Mouse (Mus musculus) midbrain, embryonic 10.5 days (tissue): ENCODE results near the gene Olfr310. TPM values are rescaled to one million over a fixed set of nuclear protein-coding genes. Genes with fewer than 3 reads are reported as not detected.

ENCODE experiments used
- DNase-seq: peaks from one replicate; pipeline ENCODE4 v3.0.0-alpha.2; 2017; ENCODE audit warnings: low spot score
- H3K27ac ChIP-seq: fragments of 300-500 bp; sonication (generic); replicated peaks from 2 replicates; pipeline ENCODE4 v1.5.1; 2016; ENCODE audit warnings: mild to moderate bottlenecking
- H3K27me3 ChIP-seq: fragments of 300-500 bp; sonication (generic); 2 replicates; pipeline ENCODE4 v1.6.1; 2016; ENCODE audit warnings: low read depth, mild to moderate bottlenecking; ENCODE audit not compliant: poor library complexity, severe bottlenecking
- H3K36me3 ChIP-seq: fragments of 300-500 bp; sonication (generic); 2 replicates; pipeline ENCODE4 v1.6.1; 2016; ENCODE audit warnings: mild to moderate bottlenecking, moderate library complexity
- H3K4me1 ChIP-seq: fragments of 300-500 bp; sonication (generic); 2 replicates; pipeline ENCODE4 v1.6.1; 2016
- H3K4me3 ChIP-seq: fragments of 300-500 bp; sonication (generic); 2 replicates; pipeline ENCODE4 v1.5.1; 2016; ENCODE audit warnings: mild to moderate bottlenecking, moderate library complexity
- H3K9me3 ChIP-seq: fragments of 300-500 bp; sonication (generic); replicated peaks from 2 replicates; pipeline ENCODE4 v1.6.1; 2016; ENCODE audit warnings: mild to moderate bottlenecking
- WGBS: fragments of 180-500 bp; shearing (Covaris S2); methylation state at CpG from one replicate; pipeline ENCODE4 v1.1.7; 2016; 5-methylcytosine and 5-hydroxymethylcytosine counted together
- microRNA-seq: library from miRNA; unstranded; fragments of <30 nt; microRNA quantifications from one replicate; pipeline ENCODE4, GENCODE M21; 2017
- polyA plus RNA-seq: library from polyadenylated mRNA; unstranded; fragments of >200 nt; fragmentation: Nextera tagmentation; extraction: Ambion mirVana; gene quantifications from 2 replicates; pipeline ENCODE4 v1.2.1, GENCODE M21; 2016

The Olfr310 gene
- polyA plus RNA-seq = not detected in 2 replicates

DNA sequence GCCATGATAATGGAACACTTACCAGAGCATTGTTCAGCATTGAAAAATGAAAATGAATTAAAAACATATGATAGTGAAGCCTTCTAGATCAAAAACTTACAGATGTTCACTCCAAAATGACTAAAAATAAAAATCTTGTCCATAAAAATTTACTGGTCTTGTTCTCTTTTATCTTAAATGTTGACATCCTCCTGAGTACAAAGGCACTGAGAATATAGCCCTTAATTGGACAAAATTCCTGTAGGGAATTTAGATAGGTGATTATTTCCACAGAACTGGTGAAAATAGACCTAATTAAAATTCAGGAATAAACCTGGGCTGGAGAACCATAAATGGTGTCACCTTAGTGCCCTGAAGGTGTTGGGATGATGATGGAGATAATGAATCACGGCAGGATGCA, at the start of gene Olfr310:
Gene Olfr310, minus strand, starts transcription at position 101 of the 400 bp plus-strand sequence.
- H3K36me3 ChIP-seq = no peaks in the 10 kb centered on the region
- DNase-seq = no peak
- no peak within 1 kb of the TSS for H3K4me3 ChIP-seq
- H3K9me3 ChIP-seq = no peaks in the 10 kb centered on the region
- H3K4me1 ChIP-seq = no peaks in the 10 kb centered on the region
- no peak within 1 kb of the TSS for H3K27ac ChIP-seq
- no peaks in the 10 kb centered on the region for H3K27me3 ChIP-seq
- WGBS = 96% methylated on average over 1 of the region's 1 CpGs

DNA sequence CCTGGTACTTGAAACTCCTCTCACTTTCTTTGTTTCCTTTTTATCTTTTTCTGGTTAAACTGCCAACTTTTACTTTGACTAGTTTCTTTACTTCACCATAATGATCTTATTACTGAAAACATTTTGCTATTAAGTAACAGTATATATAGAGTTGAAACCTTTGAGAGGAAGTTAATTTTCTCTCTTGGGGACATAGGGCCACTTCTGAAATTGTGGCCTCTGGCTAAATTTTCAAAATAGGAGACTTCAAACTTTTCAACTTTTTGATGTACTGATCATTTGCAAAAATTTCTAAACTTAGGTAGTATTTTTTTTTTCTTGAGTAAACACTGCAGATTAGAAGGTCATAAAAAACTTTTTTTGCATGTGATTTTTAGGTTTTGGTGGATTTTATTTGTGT, 48.6 kb upstream of the Olfr310 start, which contains the start of gene Olfr308:
Gene Olfr308, minus strand, starts transcription at position 101 of the 400 bp plus-strand sequence.
- no peaks in the 10 kb centered on the region for H3K4me1 ChIP-seq
- H3K4me3 ChIP-seq = no peak within 1 kb of the TSS
- H3K9me3 ChIP-seq = no peaks in the 10 kb centered on the region
- H3K27ac ChIP-seq = no peak within 1 kb of the TSS
- DNase-seq = no peak
- H3K27me3 ChIP-seq = no peaks in the 10 kb centered on the region
- no peaks in the 10 kb centered on the region for H3K36me3 ChIP-seq

DNA sequence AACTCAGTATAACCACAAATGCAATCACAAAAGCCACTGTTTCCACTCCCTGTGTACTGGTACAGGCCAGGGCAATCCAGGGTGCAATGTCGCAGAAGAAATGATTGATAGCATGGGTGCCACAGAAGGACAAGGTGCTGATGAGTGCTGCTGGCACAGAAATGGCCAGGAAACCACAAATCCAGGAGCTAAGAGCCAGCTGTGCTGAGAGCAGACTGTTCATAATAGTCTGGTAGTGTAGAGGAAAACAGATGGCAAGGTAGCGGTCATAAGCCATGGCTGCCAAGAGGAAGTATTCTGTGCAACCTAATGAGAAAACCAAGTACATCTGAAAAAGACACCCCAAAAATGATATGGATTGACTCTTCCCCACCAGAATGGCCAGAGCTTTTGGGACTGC, 44.4 kb upstream of the Olfr310 start:
- WGBS = 96% methylated on average over 2 of the region's 2 CpGs
- Histone ChIP-seq H3K4me3 (no peak overlapping the region), H3K27me3 (no peaks in the 10 kb centered on the region), H3K36me3 (no peaks in the 10 kb centered on the region), H3K27ac (no peak overlapping the region), H3K4me1 (no peaks in the 10 kb centered on the region), H3K9me3 (no peaks in the 10 kb centered on the region)
- DNase-seq = no peak

DNA sequence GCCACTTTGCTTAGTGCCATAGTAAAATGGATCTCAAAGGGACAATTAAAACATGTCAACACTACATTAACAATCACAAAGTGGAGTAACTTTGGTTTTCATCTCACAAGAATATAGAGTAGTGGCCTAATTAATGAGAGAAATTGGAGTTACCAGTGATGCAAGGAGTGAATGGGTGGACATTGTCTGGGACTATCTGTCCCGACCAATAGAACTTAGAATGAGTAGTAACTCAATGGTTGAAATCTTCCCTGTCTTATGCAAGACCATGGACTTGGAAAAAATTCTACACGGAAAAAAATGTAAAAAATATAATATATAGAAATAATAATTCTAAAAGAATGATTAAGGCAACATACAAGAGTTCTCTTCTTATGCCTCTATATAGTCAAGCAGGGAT, 36.6 kb upstream of the Olfr310 start, which contains the start of gene Olfr309:
Gene Olfr309, minus strand, starts transcription at position 101 of the 400 bp plus-strand sequence.
- Histone ChIP-seq H3K27ac (no peak within 1 kb of the TSS), H3K36me3 (no peaks in the 10 kb centered on the region), H3K27me3 (no peaks in the 10 kb centered on the region), H3K4me3 (no peak within 1 kb of the TSS), H3K9me3 (no peaks in the 10 kb centered on the region), H3K4me1 (no peaks in the 10 kb centered on the region)
- DNase-seq = no peak
- WGBS = 82% methylated on average over 2 of the region's 2 CpGs

DNA sequence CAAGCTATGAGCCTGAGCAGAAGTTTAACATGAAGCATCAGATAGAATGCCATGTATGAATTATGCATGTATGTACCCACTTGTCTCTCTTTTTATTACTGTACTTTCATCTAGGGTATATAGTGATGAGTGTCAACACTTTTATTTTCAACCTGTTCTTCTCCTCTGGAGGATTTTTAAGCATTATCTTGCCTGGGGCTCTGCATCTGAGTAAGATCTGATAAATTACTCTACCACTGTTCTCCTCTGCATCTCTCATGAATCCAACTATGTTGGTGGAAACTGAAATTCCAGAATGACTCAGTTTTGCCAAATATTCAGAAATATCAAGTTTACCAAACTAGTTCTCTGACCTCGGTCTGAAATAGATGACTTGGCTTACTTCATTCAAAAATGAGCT, 30.8 kb downstream of the Olfr310 start, which contains the start of gene Vmn2r76:
Gene Vmn2r76, minus strand, starts transcription at position 101 of the 400 bp plus-strand sequence.
- Histone ChIP-seq H3K9me3 (no peaks in the 10 kb centered on the region), H3K4me3 (no peak within 1 kb of the TSS), H3K27ac (no peak within 1 kb of the TSS), H3K27me3 (no peaks in the 10 kb centered on the region), H3K4me1 (no peaks in the 10 kb centered on the region), H3K36me3 (no peaks in the 10 kb centered on the region)
- 78% methylated on average over 1 of the region's 1 CpGs for WGBS
- no peak for DNase-seq

Small RNA genes within 50 kb of the gene (microRNA-seq; reads per million reads assigned to microRNA genes)
- not detected for gene Gm23192

Other genes starting within 250 kb of the Olfr310 start
- gene Vmn2r75, start 105.4 kb downstream of the Olfr310 start, polyA plus RNA-seq = not detected in 2 replicates
- gene Vmn2r76, start 30.9 kb downstream of the Olfr310 start, polyA plus RNA-seq = not detected in 2 replicates
- gene Olfr309, start 36.5 kb upstream of the Olfr310 start, polyA plus RNA-seq = not detected in 2 replicates
- gene Olfr308, start 48.5 kb upstream of the Olfr310 start, polyA plus RNA-seq = not detected in 2 replicates
- gene Olfr307, start 60.4 kb upstream of the Olfr310 start, polyA plus RNA-seq = not detected in 2 replicates
- gene Olfr305, start 89.8 kb upstream of the Olfr310 start, polyA plus RNA-seq = not detected in 2 replicates
- not detected in 2 replicates for gene Olfr304, start 109.5 kb upstream of the Olfr310 start, polyA plus RNA-seq
- gene Olfr303, start 120.6 kb upstream of the Olfr310 start, polyA plus RNA-seq = not detected in 2 replicates
- not detected in 2 replicates for gene Olfr301, start 126.7 kb upstream of the Olfr310 start, polyA plus RNA-seq
- gene Olfr299, start 182.7 kb upstream of the Olfr310 start, polyA plus RNA-seq = not detected in 2 replicates
- not detected in 2 replicates for gene Olfr298, start 215.3 kb upstream of the Olfr310 start, polyA plus RNA-seq
- gene Olfr297, start 242.8 kb upstream of the Olfr310 start, polyA plus RNA-seq = not detected in 2 replicates